Mouse (Mus musculus): ENCODE data around the gene Triap1.
"Not testable (repeated sequence)": the region's sequence is repeated elsewhere in the genome, so short reads cannot be mapped to it uniquely, and the experiment has no call there.

The Triap1 gene

DNA sequence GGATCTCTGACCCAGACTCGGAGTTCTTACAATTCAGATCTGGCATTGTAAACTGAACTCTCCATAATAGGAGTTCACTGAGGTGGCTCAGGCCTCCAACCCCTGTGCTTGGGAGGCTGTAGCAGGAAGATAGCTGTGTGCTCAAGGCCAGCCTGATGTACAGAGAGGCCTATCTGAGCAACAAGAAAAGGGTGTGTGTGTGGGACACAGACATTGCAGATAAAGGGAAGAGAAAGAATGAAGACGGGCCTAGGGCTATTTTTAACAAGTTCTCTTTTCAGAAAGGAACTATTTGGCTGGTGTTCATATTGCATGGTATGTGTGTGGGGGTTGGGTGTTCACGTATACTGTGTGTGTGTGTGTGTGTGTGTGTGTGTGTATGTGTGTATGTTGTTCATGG is 7.4 kb upstream of the Triap1 start:
- DNase-seq (ENCODE audit: low spot score in 2 of 2) = peak in 1 of 2 experiments; percentile 36

DNA sequence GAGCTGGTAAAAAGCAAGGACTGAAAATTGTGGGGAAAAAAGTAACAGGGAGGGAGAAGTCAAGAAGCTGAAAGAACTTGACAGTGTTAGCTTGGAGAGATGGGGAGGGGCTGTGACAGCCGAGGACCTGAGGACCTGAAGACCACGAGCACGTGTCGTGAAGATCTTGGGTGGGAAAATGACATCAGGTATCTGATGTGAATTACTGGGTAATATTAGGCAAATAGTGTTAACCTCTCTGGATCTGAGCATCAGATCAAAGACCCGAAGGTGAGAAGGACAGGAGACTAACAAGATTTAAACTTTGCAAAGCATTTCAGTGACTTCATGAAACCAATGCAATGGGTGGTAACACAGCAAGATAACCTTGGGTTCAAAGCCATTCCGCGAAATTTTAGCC is 1.0 kb upstream of the Triap1 start:
- no peak for DNase-seq (ENCODE audit: low spot score in 2 of 2)

DNA sequence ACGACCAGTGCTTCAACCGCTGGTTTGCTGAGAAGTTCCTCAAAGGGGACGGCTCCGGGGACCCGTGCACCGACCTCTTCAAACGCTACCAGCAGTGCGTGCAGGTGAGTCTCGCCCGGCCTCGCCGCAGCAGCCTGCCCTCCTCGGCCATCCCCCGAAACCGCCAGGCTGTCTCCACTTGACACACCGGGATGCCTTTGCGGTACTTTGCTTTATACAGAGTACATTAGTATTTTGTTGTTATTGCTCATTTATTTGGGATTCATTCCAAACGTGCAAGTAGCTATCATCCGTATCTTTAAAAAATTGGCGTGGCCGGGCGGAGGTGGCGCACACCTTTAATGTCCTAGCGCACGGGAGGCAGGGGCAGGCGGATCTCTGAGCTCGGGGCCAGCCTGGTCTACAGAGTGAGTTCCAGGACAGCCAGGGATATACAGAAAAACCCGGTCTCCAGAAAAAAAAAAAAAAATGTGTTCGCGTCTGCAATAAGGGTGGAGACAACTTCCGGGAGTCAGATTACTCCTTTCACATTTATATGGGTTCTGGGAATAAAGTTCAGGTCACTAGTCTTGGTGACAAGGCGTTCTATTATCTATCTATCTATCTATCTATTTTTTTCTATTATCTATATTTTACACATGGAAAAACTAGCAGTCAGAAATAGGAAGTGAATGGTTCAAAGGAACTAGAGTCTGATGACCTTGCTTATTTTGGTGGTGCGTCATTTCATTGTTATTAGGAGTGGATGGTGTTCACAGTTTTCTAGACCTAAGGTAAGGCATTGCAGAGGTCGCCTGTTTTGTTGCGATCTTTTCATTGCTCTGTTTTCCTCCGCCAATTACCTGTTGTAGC is 515 bp downstream of the Triap1 start:
- DNase-seq (ENCODE audit: low spot score in 2 of 2) = no peak

DNA sequence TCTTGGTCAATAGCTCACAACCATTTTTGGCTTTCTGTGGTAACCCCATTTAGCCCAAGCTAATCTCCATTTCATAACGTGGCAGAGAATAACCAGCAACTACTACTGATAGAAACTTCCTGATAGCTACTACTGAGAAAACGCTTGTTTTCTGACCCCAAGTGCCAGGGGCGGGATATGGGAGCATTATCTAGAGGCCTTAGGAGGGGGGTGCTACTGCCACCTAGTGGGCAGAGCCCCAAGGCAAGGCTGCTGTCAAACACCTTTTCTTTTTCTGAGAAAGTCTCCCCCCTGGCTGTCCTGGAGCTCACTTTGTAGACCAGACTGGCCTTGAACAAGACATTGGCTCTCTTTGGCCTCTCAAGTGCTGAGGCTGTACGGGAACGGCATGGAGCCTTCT is 6.5 kb downstream of the Triap1 start:
- DNase-seq (ENCODE audit: low spot score in 2 of 2) = peak; percentile 87 to 94

DNA sequence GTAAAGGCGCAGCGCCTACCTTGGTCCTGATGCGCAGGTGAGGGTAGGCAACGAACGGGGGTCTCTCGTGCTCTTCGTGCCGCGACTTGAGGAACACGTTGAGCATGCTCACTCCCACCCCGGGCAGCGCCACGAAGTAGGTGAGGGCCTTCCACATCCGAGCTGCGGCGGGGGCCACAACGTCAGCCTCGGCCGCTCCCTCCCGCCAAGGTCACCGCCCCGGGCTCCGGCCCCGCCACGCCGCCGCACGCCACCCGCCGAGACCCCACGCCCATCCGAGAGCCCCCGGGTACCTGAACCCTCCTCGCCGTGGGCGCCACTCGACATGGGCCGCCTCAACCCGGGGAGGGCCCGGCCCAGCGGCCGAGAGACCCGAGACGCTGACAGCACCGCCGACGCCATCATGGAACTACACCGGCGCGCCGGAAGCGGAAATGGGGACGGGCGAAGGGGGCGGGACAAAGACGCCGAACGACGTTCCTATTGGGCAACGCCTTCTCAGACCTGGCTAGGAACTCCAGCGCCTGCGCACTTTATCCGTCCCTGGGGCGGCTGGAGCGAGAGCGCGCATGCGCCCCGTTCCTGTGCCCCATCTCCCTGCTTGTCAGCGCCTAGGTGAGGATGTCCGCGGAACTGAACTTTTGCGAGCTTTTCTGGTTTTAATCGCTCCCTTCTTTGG is 7.7 kb downstream of the Triap1 start, which contains the start of gene Cox6a1:
Gene Cox6a1, minus strand, starts transcription at position 436 of the 679 bp plus-strand sequence.
- peak; percentile 98 to 99 for DNase-seq (ENCODE audit: low spot score in 2 of 2)

DNA sequence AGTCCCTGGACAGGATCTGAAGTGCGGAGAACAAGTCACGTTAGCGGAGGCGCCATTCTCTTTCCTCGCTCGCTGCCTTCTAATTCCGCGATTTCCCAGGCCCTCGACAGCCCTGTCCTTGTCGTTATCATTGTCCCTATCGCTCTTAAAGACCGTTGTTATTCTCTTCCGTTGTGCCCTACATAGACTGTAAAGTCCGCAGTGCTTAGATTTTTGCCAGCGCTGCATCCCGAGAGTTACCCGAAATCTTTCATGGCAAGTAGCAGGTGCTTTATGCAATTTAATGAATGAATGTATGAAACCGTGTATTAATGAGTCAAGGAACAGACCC is 8.2 kb downstream of the Triap1 start:
- no peak for DNase-seq (ENCODE audit: low spot score in 2 of 2)

DNA sequence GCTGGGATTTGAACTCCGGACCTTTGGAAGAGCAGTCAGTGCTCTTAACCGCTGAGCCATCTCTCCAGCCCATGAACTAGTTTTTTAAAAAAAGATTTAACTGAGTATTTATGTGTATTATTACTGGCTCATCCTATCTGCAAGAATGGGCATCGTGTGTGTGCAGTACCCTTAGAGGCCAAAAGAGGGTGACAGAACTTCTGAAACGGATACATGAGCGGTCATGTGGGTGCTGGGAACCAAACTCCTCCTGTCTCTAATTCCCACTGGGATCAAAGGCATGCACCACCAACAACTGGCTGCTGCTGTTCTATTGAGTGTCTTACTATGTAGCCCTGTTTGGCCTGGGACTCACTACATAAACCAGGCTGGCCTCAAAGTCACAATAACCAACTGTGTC is 10.3 kb downstream of the Triap1 start:
- no peak for DNase-seq (ENCODE audit: low spot score in 2 of 2)

DNA sequence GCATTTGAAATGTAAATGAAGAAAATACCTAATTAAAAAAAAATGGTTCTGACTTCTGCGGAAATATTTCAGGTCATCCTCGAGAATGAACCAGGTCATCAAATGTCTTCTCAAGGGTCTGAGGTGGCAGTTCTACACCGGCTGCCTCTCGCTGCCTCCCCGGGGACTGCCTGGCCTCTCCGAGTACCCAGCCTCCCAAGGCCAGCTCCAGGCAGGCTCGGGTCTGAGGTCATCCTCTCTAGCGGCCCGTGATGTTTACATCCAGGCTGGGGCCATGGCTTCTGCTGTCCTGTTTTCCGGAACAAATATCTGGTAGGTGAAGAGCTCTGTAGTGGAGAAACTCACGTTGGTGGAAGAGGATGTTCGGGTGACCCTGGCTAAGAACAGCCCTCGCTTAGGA is 14.0 kb downstream of the Triap1 start:
- DNase-seq (ENCODE audit: low spot score in 2 of 2) = no peak

DNA sequence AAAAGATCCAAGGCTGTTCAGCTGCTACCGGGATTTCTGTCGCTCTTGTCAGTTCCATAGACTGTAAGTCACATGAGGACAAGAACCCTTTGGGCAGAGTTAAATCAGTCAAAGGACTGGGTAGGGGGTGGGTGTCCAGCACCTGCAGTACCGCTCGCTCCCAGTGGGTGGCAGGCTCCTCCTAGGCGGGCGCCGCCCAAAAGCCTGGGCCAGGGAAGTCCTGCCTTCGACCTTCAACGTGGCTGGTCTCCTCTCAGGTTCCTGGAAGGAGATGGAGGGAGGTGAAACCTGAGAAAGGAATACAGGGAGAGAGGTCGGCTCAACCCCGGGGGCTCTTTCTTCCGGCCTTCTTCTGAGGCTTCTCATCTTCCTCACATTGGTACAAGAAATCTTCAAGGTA is 17.8 kb downstream of the Triap1 start:
- peak; percentile 85 to 90 for DNase-seq (ENCODE audit: low spot score in 2 of 2)

DNA sequence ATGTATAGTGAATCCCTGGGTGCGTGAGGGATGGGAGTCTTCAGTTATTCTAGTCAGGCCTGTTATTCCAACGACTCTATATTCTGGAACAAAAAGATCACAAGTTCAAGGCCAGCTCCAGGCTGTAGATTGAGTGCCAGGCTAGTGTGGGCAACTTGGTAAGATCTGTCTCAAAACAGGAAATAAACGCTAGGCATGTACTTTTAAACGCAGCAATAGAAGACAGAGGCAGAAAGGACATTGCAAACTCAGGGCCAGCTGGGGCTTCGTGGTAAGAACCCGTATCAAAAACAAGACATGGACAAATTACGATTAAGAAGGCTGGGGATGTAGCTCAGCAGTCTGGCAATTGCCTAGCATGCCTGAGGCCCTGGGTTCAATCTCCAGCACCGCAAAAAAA is 18.4 kb downstream of the Triap1 start:
- DNase-seq (ENCODE audit: low spot score in 2 of 2) = no peak

DNA sequence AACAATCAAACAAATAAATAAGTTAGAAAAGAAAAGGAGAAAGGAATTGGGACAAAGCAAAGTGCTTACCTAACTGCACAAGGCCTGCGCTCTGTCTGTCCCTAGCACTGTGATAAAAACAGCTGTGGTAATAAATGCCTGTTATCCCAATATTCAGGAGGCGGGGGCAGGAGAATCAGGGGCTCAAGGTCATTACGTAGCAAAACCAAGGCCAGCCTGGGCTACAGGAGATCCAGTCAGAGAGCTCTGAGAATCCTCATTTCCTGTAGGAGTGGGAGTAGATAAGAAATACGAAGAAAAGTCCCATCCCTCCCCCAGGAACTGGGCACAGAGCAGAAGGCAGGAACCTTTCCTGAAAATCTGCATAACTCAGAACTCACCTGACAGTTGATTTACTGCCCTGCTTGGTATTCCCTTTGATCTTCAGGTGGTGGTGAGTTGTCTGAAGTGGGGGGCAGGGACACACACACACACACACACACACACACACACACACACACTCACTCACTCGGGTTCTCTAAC is 18.9 kb downstream of the Triap1 start:
- no peak for DNase-seq (ENCODE audit: low spot score in 2 of 2)

DNA sequence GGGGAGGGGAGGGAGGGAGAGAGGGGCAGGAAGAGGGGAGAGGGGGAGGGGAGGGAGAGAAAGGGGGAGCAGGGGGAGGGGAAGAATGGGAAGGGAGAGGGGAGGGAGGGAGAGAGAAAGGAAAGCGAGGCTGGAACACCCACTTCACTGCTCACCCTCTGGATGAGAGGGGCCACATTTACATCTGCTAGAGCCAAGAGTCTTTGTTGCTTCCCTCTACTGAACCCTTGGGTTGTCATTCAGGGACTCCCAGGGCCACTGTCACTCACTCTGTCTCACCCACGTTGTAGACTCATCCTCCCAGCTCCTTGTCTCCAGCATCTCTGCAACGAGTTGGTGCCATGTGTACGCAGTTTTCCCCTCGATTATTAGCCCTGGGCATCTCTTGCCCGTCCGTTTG is 21.2 kb downstream of the Triap1 start:
- DNase-seq (ENCODE audit: low spot score in 2 of 2) = no peak

DNA sequence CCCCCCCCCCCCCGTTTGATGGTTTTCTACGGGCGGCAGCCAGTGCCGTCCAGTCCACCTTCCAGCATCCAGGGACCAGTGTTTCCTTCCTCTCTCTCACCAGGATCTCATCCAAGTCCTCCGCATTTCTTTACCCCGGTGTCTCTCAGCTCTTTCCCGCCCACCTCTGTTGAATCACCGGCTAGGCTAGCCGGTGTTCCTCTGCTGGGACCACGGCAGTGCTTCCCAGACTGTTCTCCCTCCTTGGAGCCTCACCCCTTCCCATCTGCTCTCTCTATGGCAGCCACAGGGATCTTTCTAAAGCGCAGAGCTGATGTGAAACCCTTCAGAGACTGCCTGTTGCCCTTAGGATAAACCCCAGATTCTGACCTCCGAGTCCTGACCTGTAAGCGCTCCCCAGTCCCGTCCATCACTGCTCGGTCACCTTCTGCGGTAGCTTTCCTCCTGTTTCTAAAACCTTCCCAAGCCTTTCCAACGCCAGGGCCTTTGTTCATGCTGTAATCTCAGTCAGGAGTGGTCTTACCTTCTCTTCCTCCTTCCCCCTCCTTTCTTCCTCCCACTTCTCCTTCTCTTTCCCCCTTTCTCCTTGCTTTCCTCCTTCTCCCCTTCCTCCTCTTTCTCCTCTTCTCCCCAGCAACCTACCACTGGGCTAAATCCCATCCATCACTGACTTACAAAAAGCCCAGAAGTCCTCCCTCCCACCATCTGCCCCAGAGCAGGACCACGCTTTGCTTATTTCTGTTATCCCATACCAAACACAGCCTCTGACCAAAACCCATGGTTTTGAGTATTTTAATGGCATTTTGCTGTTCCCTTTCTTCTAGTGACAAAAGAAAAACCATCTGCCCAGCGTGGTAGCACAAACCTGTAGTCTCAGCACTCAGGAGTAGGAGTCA is 22.0 kb downstream of the Triap1 start:
- DNase-seq (ENCODE audit: low spot score in 2 of 2) = no peak

DNA sequence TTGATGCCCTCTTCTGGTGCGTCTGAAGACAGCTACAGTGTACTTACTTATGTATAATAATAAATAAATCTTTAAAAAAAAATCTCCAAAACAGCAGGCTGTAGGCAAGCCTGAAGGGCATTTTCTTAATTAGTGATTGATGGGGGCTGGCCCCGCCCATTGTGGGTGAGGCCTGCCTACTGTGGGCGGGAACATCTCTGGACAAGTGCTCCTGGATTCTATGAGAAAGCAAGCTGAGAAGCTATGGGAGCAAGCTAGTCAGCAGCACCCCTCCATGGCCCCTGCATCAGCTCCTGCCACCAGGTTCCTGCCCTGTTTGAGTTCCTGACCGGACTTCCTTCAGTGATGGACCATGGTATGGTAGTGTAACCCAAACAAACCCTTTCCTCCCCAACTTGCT is 23.8 kb downstream of the Triap1 start:
- DNase-seq (ENCODE audit: low spot score in 2 of 2) = no peak

DNA sequence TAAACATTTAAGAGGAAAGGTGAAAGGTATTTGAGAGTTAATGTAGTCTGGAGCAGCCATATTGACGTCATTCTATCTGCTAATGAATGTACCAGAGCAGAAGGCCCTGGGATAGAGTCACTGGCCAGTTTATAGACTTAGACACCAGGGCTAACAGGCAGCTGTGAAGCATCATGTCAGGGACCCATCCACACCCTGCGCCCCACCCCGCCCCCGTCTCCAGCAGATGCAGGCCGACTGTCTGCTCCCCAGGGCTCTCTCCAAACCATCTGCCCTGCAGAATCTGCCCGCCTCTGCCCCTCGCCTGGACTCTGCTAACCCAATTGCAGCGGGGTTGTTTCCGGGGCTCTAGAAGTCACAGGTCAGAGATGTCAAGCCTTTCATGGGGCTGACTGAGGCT is 30.7 kb downstream of the Triap1 start:
- no peak for DNase-seq (ENCODE audit: low spot score in 2 of 2)

DNA sequence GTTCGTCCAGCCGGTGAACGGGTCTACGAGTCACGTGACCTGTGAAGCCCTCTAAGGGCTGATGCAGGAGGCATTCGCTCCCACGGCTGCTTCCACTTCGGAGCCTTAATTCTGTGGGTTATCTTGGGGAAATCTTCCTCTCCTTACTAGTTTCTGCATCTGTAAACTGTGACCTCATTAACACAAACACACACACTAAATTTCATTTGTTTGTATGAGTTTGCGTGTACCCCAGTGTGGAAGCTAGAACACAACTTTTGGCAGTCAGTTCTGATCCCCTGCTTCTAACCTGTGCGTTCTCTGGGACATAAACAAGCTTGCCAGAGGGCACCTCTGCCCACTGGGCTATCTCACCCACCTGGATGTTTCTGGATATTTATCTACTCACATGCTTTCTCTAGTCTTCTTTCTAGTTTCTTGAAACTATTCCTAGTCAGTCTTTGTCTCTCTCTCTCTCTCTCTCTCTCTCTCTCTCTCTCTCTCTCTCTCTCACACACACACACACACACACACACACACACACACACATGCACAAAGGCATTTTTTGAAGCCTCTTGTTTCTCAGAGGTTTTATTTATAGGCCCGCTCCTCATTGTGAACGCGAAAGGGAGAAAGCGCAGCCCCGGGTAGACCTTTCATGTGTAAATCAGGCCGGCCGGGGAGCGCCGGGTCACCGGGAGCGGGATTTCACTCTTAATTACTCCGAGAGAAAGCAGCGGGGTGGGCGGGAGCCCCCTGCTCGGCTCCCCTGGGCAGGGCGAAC is 32.6 kb downstream of the Triap1 start:
- DNase-seq (ENCODE audit: low spot score in 2 of 2) = no peak

DNA sequence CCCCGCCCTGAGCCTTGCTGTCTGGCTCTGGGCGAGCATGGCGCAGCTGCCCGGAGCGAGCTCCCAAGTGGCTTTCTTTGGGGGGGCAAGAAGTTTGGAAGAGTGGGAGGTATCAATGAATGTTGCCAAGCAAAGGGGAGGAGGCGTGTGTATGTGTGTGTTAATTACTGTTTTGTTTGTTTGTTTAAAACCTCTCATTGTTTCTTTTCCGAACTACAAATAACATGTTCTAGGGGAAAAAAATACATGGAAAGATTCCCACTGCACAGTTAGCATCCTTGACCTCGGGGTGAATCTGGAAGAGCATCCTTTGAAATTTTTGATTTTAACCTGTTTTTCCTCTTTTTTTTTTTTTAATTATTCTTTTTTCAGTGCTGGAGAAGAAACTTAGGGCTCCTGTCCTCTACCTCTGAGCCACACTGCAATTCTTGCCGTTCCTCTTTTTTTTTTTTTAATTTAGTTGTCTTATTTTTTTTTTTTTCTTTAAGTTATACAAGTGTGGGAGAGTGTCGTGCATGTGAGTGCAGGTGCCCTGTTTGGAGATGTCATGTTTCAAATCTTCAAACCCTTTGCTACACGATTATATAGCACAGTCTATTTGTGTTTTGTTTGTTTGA is 33.3 kb downstream of the Triap1 start:
- DNase-seq (ENCODE audit: low spot score in 2 of 2) = no peak

DNA sequence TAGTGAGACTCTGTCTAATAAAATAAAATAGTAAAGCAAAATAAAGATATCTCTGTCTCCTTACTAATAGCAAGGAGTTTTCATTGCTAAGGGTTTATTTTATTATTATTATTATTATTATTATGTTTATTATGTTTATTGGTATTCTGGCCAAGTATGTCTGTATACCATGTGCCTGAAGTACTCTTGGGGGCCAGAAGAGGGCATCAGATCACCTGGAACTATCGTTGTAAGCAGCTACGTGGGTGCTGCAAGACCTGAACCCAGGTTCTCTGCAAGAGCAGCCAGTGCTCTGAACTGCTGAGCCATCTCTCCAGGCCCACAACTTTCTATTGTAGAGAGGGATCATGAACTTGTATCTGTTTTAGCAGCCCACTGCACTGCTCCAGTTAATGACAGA is 34.4 kb downstream of the Triap1 start:
- peak in 1 of 2 experiments; percentile 29 for DNase-seq (ENCODE audit: low spot score in 2 of 2)

DNA sequence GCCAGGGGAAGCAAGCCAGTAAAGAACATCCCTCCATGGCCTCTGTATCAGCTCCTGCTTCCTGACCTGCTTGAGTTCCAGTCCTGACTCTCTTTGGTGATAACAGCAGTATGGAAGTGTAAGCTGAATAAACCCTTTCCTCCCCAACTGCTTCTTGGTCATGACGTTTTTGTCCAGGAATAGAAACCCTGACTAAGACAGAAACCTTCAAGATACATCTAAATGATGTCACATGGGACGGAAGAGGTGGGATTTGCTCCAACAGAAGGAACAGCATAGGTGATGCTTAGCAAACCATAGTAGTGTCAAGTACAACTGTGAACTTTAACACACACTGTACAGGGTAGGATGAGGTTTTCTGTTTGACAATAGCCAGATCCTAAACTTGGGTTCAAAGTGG is 37.9 kb downstream of the Triap1 start:
- not testable (repeated sequence) for DNase-seq (ENCODE audit: low spot score in 2 of 2)

DNA sequence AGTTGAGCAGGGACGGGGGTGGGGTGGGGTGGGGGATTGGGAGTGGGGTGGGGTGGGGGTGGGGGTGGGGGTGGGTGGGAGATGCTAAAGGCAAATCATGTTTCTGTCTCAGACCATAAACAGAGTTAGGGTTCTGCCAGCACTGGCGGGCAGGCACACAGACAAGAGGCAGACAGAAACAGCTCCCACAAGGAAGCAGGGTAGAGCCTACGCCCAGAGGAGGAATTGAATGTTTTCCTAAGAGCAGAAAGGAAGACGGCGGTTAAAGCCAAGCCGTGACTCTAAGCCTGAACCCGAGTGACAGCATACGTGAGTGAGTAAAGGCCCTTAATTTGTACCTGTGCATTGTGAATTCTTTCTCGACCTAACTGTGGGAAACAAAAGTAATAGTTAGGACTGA is 50.9 kb downstream of the Triap1 start:
- DNase-seq (ENCODE audit: low spot score in 2 of 2) = no peak

DNA sequence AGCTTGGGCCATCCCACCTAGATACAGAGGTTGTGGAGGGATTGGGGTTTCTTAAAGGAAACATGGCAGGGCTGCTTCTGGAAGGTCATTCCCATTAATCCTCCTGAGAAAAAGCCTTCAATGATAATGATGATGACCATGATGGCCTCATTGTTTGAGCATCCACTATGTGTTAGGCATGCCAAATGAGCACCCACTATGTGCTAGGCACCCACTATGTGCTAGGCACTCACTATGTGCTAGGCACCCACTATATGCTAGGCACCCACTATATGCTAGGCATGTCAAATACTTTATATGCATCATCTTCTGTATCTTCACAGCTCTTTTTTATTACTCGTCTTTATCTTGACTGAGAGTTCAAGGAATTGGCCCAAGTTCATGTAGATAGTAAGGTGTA is 51.9 kb downstream of the Triap1 start:
- DNase-seq (ENCODE audit: low spot score in 2 of 2) = no peak

All from spleen, postnatal 10 days (tissue).